Mouse (Mus musculus) neural tube, embryonic 14.5 days (tissue): Measurements from ENCODE around the gene Ttll4. TPM values are rescaled to one million over a fixed set of nuclear protein-coding genes. Genes with fewer than 3 reads are reported as not detected.

Experiments used
- ATAC-seq: fragments of 200-750 bp; cut with Nextera tagmentation; 2 replicates; pipeline ENCODE4 v1.8.0; 2017; ENCODE audit warnings: low read depth, mild to moderate bottlenecking, moderate TSS enrichment, moderate library complexity
- H3K27ac ChIP-seq: fragments of 300-500 bp; sonication (generic); 2 replicates; pipeline ENCODE4 v1.5.1; 2014; ENCODE audit warnings: low read depth, mild to moderate bottlenecking, control low read depth, low read length, moderate library complexity, mixed read lengths
- H3K27me3 ChIP-seq: fragments of 300-500 bp; sonication (generic); 2 replicates; pipeline ENCODE4 v1.6.1; 2014; ENCODE audit warnings: low read length; ENCODE audit not compliant: control insufficient read depth, insufficient read depth
- H3K36me3 ChIP-seq: fragments of 300-500 bp; sonication (generic); 2 replicates; pipeline ENCODE4 v1.6.1; 2014; ENCODE audit warnings: low read length, mixed read lengths; ENCODE audit not compliant: control insufficient read depth, insufficient read depth
- H3K4me1 ChIP-seq: fragments of 300-500 bp; sonication (generic); 2 replicates; pipeline ENCODE4 v1.6.1; 2014; ENCODE audit warnings: low read length; ENCODE audit not compliant: control insufficient read depth, insufficient read depth
- H3K4me2 ChIP-seq: fragments of 300-500 bp; sonication (generic); 2 replicates; pipeline ENCODE4 v1.6.1; 2014; ENCODE audit warnings: mild to moderate bottlenecking, low read depth, low read length, control low read depth
- H3K4me3 ChIP-seq: fragments of 300-500 bp; sonication (generic); 2 replicates; pipeline ENCODE4 v1.5.1; 2014; ENCODE audit warnings: low read depth, low read length, control low read depth, mixed read lengths
- H3K9ac ChIP-seq: fragments of 300-500 bp; sonication (generic); replicated peaks from 2 replicates; pipeline ENCODE4 v1.6.1; 2014; ENCODE audit warnings: low read depth, mild to moderate bottlenecking, control low read depth, low read length, mixed read lengths
- H3K9me3 ChIP-seq: fragments of 300-500 bp; sonication (generic); 2 replicates; pipeline ENCODE4 v1.6.1; 2016; ENCODE audit warnings: low read length; ENCODE audit not compliant: control insufficient read depth
- WGBS: fragments of 180-500 bp; shearing (Covaris S2); extraction: QIAGEN DNeasy Blood & Tissue Kit; methylation state at CpG from one replicate; pipeline ENCODE4 v1.1.7; 2014; 5-methylcytosine and 5-hydroxymethylcytosine counted together
- polyA plus RNA-seq: library from polyadenylated mRNA; unstranded; fragments of >200 nt; fragmentation: Nextera tagmentation; extraction: Ambion mirVana; gene quantifications from 2 replicates; pipeline ENCODE4 v1.2.1, GENCODE M21; 2014

Gene Ttll4
- polyA plus RNA-seq, 1 experiment from 2014 or later, result 11.6 TPM

DNA sequence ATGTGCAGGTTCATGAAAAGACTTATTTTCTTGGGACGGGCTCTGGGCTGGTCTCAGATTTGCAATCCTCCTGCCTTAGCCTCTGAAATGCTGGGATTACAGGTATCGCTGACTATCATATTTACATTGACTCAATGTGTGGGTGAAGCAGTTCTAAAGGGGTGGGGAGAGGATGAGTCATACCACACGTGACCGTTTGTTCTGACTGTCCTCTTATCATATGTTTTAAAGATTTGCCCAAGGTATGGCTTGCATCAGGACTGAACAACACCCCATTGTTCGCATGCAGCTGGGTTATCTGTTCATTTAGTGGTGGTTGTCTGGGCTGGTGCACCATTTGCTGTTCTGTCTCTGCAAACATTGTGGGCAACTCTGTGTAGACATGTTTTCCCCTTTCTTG lies 65.1 kb downstream of the Ttll4 start:
- Histone ChIP-seq H3K9me3 (no peaks in the 10 kb centered on the region), H3K4me2 (no peak overlapping the region), H3K36me3 (no peaks in the 10 kb centered on the region), H3K27me3 (no peaks in the 10 kb centered on the region), H3K4me3 (no peak overlapping the region), H3K4me1 (no peaks in the 10 kb centered on the region), H3K9ac (no peak overlapping the region), H3K27ac (no peak overlapping the region)
- WGBS, result 82% methylated on average over 5 of the region's 5 CpGs
- no peak for ATAC-seq

DNA sequence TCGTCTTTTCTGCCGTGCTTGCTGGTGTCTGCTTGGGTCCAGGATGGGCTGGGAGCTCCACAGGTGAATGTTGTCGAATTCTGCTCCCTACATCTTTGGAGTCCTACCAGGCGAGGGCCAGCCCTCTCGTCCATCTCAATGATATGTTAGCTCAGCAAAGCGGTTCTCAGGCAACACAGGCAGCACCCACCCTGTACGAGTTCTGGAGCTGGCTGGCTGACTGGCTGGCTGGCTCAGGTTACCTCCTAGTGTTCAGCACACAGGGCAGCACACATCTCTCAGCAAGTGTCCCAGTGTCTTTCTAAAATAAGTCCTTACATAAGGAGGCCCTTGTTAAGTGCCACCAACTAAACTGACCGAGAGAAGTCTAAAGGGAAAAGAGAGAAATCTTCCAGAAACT lies 66.9 kb downstream of the Ttll4 start:
- H3K9me3 ChIP-seq, result no peaks in the 10 kb centered on the region
- ATAC-seq, result no peak
- WGBS, result 73% methylated on average over 8 of the region's 8 CpGs

DNA sequence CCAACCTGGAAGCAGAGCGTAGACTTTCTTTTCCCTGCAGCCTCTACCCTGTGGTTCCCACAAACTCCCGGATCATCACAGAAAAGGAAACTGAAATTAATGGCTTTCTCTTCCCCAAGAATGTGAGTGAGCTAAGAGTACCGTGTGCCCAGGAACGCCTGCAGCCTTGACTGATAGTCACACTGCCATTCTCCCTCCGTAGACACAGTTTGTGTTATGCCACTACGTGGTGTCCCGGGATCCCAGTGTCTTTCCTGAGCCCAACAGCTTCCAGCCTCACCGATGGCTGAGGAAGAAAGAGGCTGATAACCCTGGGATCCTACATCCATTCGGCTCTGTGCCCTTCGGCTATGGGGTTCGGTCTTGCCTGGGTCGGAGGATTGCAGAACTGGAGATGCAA lies 75.4 kb downstream of the Ttll4 start:
- no peaks in the 10 kb centered on the region for H3K4me1 ChIP-seq

More for the DNA sequence above, 66.9 kb downstream of the Ttll4 start:
- no peak overlapping the region for H3K27ac ChIP-seq
- H3K9ac ChIP-seq, result no peak overlapping the region
- no peaks in the 10 kb centered on the region for H3K4me1 ChIP-seq
- no peak overlapping the region for H3K4me3 ChIP-seq
- no peaks in the 10 kb centered on the region for H3K36me3 ChIP-seq
- no peaks in the 10 kb centered on the region for H3K27me3 ChIP-seq
- no peak overlapping the region for H3K4me2 ChIP-seq

DNA sequence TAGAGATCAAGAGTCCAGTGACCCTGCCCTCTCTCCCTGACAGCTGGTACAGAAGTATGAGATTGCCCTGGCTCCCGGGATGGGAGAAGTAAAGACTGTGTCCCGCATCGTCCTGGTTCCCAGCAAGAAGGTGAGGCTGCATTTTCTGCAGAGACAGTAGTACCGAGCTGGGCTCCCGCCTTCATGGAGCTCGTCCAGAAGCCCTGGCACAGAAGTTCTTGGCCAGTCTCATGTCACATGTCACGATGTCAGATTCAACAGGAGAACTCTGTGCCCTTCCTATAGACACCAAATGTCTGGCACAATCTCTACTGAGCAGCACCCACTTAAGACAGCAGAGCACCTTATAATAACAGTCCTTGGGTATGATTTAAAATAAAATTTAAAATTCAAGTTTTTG lies 76.0 kb downstream of the Ttll4 start:
- H3K27ac ChIP-seq, result no peak overlapping the region
- H3K4me1 ChIP-seq, result no peaks in the 10 kb centered on the region
- no peak overlapping the region for H3K4me2 ChIP-seq
- WGBS, result 89% methylated on average over 7 of the region's 7 CpGs
- H3K4me3 ChIP-seq, result no peak overlapping the region
- no peak overlapping the region for H3K9ac ChIP-seq
- ATAC-seq, result no peak
- no peaks in the 10 kb centered on the region for H3K27me3 ChIP-seq
- no peaks in the 10 kb centered on the region for H3K36me3 ChIP-seq
- H3K9me3 ChIP-seq, result no peaks in the 10 kb centered on the region

More for the DNA sequence above, 75.4 kb downstream of the Ttll4 start:
- Histone ChIP-seq H3K27me3 (no peaks in the 10 kb centered on the region), H3K9ac (no peak overlapping the region), H3K27ac (no peak overlapping the region), H3K4me3 (no peak overlapping the region), H3K4me2 (no peak overlapping the region), H3K9me3 (no peaks in the 10 kb centered on the region), H3K36me3 (no peaks in the 10 kb centered on the region)
- no peak for ATAC-seq
- 92% methylated on average over 12 of the region's 12 CpGs for WGBS

DNA sequence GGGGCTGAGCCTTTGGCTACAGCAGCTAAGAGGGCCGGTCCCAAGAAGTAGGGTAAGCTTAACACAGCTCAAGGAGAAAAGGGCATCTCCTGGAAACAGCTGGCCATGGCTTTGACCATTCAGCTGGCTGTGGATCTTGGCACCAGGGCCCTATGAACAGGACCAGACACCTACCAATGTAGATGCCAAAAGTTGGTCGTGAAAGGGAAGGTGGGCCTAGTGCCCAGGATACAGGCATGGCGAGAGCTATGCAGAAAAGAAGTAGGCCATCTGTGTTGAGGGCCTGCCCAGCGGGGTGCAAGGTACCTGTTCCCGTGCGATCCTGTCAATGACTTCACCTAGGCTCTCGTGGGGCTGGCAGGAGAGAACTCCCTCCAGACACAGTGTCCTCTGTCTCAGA lies 79.3 kb downstream of the Ttll4 start:
- no peaks in the 10 kb centered on the region for H3K9me3 ChIP-seq
- no peaks in the 10 kb centered on the region for H3K27me3 ChIP-seq
- no peak overlapping the region for H3K4me2 ChIP-seq
- H3K9ac ChIP-seq, result no peak overlapping the region
- H3K27ac ChIP-seq, result no peak overlapping the region
- 84% methylated on average over 7 of the region's 7 CpGs for WGBS
- H3K4me3 ChIP-seq, result no peak overlapping the region
- H3K4me1 ChIP-seq, result no peaks in the 10 kb centered on the region
- ATAC-seq, result no peak
- H3K36me3 ChIP-seq, result no peaks in the 10 kb centered on the region

DNA sequence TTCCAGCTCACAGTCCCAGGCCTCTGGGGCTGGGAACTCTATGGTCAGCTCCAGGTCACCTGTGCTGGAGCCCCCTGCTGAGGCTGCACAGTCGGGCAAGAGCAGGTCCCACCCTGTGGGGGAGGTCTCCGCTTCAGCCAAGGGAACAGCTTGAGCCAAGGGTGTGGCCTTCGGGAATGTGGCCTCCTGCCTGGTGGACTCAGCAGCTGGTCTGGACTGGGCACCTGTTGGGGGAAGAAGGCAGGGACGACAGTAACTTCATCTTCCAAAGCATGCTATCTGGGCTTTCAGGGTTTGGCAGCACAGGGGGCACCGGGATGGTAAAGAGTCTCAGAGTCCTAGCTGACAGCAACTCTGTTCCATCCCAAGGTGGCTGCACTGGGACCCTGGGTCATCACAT lies 85.8 kb downstream of the Ttll4 start:
- 85% methylated on average over 5 of the region's 5 CpGs for WGBS
- Histone ChIP-seq H3K9me3 (no peaks in the 10 kb centered on the region), H3K4me3 (no peak overlapping the region), H3K36me3 (no peaks in the 10 kb centered on the region), H3K4me2 (no peak overlapping the region), H3K27ac (no peak overlapping the region), H3K4me1 (0 out of 2 replicates have a peak, but pooled peaks cover 3% of the 10 kb centered on the region), H3K9ac (no peak overlapping the region), H3K27me3 (0 out of 2 replicates have a peak, but pooled peaks cover 3% of the 10 kb centered on the region)
- no peak for ATAC-seq

DNA sequence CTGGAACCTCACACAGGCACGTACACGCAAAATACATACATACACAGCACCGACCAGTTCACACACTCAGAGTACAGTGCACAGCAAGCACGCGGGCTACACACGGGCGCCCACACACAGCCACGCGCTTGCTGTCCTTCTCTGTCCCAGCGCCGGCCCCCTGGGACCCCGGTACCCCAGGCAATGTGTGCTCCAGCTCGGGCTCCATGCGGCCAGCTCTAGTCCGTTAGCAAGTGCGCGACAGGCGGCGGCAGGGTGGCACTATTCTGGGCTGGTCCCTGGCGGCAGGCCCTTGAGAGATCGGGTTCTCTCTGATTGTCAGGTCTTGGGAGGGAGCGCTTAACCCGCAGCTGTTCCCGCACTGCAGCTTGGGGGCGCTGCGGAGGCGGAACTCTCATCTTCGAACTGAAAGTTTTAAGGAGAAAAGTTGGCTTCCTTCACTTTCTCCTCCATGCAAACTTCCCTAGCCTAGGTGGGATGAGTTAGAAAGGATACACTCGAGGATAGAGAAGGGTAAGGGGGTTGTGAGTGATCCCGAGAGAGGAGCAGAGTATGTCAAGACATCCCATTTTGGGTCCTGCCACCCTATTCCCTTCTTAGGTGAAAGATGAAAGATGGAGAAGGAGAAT lies 87.2 kb downstream of the Ttll4 start, which contains the start of gene Prkag3:
TSS of gene Prkag3 (minus strand) at position 579 of the 629 bp plus-strand sequence.
- no peak within 1 kb of the TSS for H3K9ac ChIP-seq

DNA sequence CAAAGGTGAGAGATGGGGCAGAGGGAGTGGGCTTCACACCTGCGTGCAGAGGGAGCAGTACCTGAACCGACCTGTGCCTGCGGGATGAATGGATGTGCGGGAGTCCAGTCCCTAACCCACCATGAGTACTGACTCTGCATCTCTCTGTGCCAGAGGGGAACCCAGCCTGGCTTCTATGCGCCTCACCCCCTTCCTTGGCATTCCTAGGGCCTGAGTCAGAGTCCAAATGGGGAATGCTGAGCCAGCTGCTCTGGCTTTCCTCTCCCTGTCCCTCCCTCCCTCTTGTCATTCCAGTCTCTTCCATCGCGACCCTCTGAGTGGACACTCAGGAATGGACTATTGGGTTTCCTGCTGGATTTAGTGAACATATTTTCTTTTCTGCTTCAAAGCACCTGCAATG lies 87.8 kb downstream of the Ttll4 start:
- 78% methylated on average over 7 of the region's 7 CpGs for WGBS
- ATAC-seq, result no peak
- H3K36me3 ChIP-seq, result no peaks in the 10 kb centered on the region

More for the DNA sequence above, 87.2 kb downstream of the Ttll4 start, which contains the start of gene Prkag3:
- Histone ChIP-seq H3K27ac (no peak within 1 kb of the TSS), H3K36me3 (no peaks in the 10 kb centered on the region), H3K4me3 (no peak within 1 kb of the TSS), H3K9me3 (no peaks in the 10 kb centered on the region), H3K4me2 (0 out of 2 replicates have a peak within 1 kb of the TSS, but pooled peaks have one; percentile 21), H3K27me3 (0 out of 2 replicates have a peak, but pooled peaks cover 3% of the 10 kb centered on the region), H3K4me1 (0 out of 2 replicates have a peak, but pooled peaks cover 3% of the 10 kb centered on the region)
- peak; percentile 56; the same call in 1 of the 2 replicates for ATAC-seq
- WGBS, result 10% methylated on average over 30 of the region's 30 CpGs

DNA sequence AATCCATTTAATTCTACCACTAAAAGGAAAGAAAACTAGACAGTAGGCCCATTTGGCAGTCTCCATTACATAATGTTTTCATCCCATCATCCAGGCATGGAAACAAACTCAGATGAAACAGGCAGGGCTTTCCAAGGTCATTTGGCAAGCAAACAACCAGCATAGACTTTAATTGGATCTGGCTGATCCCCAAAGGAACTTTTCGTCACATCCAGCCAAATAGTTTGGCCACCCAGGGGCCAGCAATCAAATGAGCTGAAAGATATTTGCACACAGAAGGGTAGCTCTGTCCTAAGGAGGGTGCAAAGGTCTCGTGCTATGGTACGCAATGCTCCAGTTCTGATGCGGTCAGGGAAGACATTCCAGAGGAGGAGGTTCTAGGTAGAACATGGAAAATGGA lies 89.1 kb downstream of the Ttll4 start:
- Histone ChIP-seq H3K27me3 (0 out of 2 replicates have a peak, but pooled peaks cover 3% of the 10 kb centered on the region), H3K9ac (no peak overlapping the region), H3K4me2 (no peak overlapping the region), H3K27ac (no peak overlapping the region), H3K4me3 (no peak overlapping the region), H3K36me3 (no peaks in the 10 kb centered on the region), H3K4me1 (0 out of 2 replicates have a peak, but pooled peaks cover 3% of the 10 kb centered on the region), H3K9me3 (no peaks in the 10 kb centered on the region)
- ATAC-seq, result no peak
- WGBS, result 75% methylated on average over 4 of the region's 4 CpGs

More for the DNA sequence above, 87.8 kb downstream of the Ttll4 start:
- Histone ChIP-seq H3K9me3 (no peaks in the 10 kb centered on the region), H3K9ac (no peak overlapping the region), H3K4me2 (no peak overlapping the region), H3K4me1 (0 out of 2 replicates have a peak, but pooled peaks cover 3% of the 10 kb centered on the region), H3K27me3 (0 out of 2 replicates have a peak, but pooled peaks cover 3% of the 10 kb centered on the region), H3K4me3 (no peak overlapping the region), H3K27ac (no peak overlapping the region)
